Mouse (Mus musculus) brain, embryonic 14.5 days (tissue): ENCODE data around the gene Abhd2. TPM values are rescaled to one million over a fixed set of nuclear protein-coding genes. Genes with fewer than 3 reads are reported as not detected.

Experiments used
- DNase-seq: peaks from one replicate; pipeline ENCODE4 v3.0.0-alpha.2; 2011; ENCODE audit warnings: low read depth
- CTCF ChIP-seq: fragments of 200-500 bp; IDR thresholded peaks from 2 replicates; pipeline ENCODE4 v1.5.1; 2012; ENCODE audit warnings: inconsistent platforms, mild to moderate bottlenecking, moderate library complexity, borderline replicate concordance; ENCODE audit not compliant: insufficient read depth, insufficient read length; ENCODE audit errors: extremely low read depth
- POLR2A ChIP-seq: fragments of 200-500 bp; IDR thresholded peaks from 2 replicates; pipeline ENCODE4 v1.6.1; 2012; ENCODE audit warnings: mild to moderate bottlenecking, inconsistent platforms, borderline replicate concordance; ENCODE audit not compliant: poor library complexity, insufficient read depth, insufficient read length, severe bottlenecking; ENCODE audit errors: extremely low read depth
- polyA plus RNA-seq: library from polyadenylated mRNA; depleted of rRNA; stranded (reverse); fragments of >200 nt; gene quantifications from 2 replicates; pipeline ENCODE4 v1.2.3, GENCODE M21; 2012

The Abhd2 gene
- polyA plus RNA-seq, 1 experiment = 28.7 TPM

GRCm38 (mm10) chr7:79345902-79346301 lies 72.9 kb downstream of the Abhd2 start:
- DNase-seq = peak; percentile 47
- TF ChIP-seq POLR2A = no peak
- TF ChIP-seq CTCF = peak; percentile 53; the same call in 1 of the 2 replicates

GRCm38 (mm10) chr7:79346555-79347075 lies 73.6 kb downstream of the Abhd2 start:
- no peak for DNase-seq
- TF ChIP-seq POLR2A (no peak), CTCF (no peak)

- DNase-seq = no peak
- TF ChIP-seq CTCF = peak; percentile 7; the same call in 1 of the 2 replicates
- no peak for TF ChIP-seq POLR2A
These were observed 74.3 kb downstream of the Abhd2 start for GRCm38 (mm10) chr7:79347108-79347813.

GRCm38 (mm10) chr7:79348816-79349215 lies 75.8 kb downstream of the Abhd2 start:
- no peak for DNase-seq
- TF ChIP-seq CTCF (no peak), POLR2A (no peak)

- DNase-seq = peak; percentile 93
- TF ChIP-seq CTCF (peak; percentile 87), POLR2A (no peak)
These were observed 76.9 kb downstream of the Abhd2 start for GRCm38 (mm10) chr7:79349738-79350386.

- TF ChIP-seq POLR2A (no peak), CTCF (no peak)
- DNase-seq = peak; percentile 17
These were observed 85.6 kb downstream of the Abhd2 start for GRCm38 (mm10) chr7:79358350-79359182.

- TF ChIP-seq POLR2A = no peak
- no peak for TF ChIP-seq CTCF
- DNase-seq = no peak
These were observed 86.1 kb downstream of the Abhd2 start for GRCm38 (mm10) chr7:79359183-79359435.

GRCm38 (mm10) chr7:79360056-79360455 lies 87.1 kb downstream of the Abhd2 start:
- no peak for TF ChIP-seq POLR2A
- no peak for TF ChIP-seq CTCF
- DNase-seq = peak; percentile 11

- no peak for TF ChIP-seq POLR2A
- no peak for TF ChIP-seq CTCF
- peak; percentile 94 for DNase-seq
These were observed 89.2 kb downstream of the Abhd2 start for GRCm38 (mm10) chr7:79362208-79362607.

- no peak for TF ChIP-seq CTCF
- TF ChIP-seq POLR2A = no peak
- no peak for DNase-seq
These were observed 89.8 kb downstream of the Abhd2 start for GRCm38 (mm10) chr7:79362830-79363229.

- no peak for TF ChIP-seq POLR2A
- no peak for TF ChIP-seq CTCF
- peak; percentile 83 for DNase-seq
These were observed 90.5 kb downstream of the Abhd2 start for GRCm38 (mm10) chr7:79363370-79364043.

GRCm38 (mm10) chr7:79368664-79369063 lies 95.7 kb downstream of the Abhd2 start:
- no peak for TF ChIP-seq CTCF
- no peak for DNase-seq
